Mouse (Mus musculus) midbrain, embryonic 14.5 days (tissue): ENCODE results near the gene Tfpi. TPM values are rescaled to one million over a fixed set of nuclear protein-coding genes. Genes with fewer than 3 reads are reported as not detected.

Source experiments
- ATAC-seq: fragments of 200-750 bp; cut with Nextera tagmentation; 2 replicates; pipeline ENCODE4 v1.8.0; 2017; ENCODE audit warnings: moderate number of reproducible peaks, moderate library complexity; ENCODE audit not compliant: low FRiP score, low TSS enrichment
- DNase-seq: peaks from one replicate; pipeline ENCODE4 v3.0.0-alpha.2; 2015
- H3K27ac ChIP-seq: fragments of 300-500 bp; sonication (generic); replicated peaks from 2 replicates; pipeline ENCODE4 v1.5.1; 2014; ENCODE audit warnings: mild to moderate bottlenecking, low read depth, low read length, moderate library complexity
- H3K27me3 ChIP-seq: fragments of 300-500 bp; sonication (generic); 2 replicates; pipeline ENCODE4 v1.6.1; 2014; ENCODE audit warnings: low read length, control low read depth, mixed read lengths; ENCODE audit not compliant: control insufficient read depth, insufficient read depth
- H3K36me3 ChIP-seq: fragments of 300-500 bp; sonication (generic); 2 replicates; pipeline ENCODE4 v1.6.1; 2014; ENCODE audit warnings: low read length, control low read depth; ENCODE audit not compliant: control insufficient read depth, insufficient read depth
- H3K4me1 ChIP-seq: fragments of 300-500 bp; sonication (generic); 2 replicates; pipeline ENCODE4 v1.6.1; 2014; ENCODE audit warnings: mild to moderate bottlenecking, antibody characterized with exemption, low read length, control low read depth; ENCODE audit not compliant: control insufficient read depth, insufficient read depth
- H3K4me2 ChIP-seq: fragments of 300-500 bp; sonication (generic); 2 replicates; pipeline ENCODE4 v1.6.1; 2014; ENCODE audit warnings: mild to moderate bottlenecking, low read length, moderate library complexity
- H3K4me3 ChIP-seq: fragments of 300-500 bp; sonication (generic); replicated peaks from 2 replicates; pipeline ENCODE4 v1.5.1; 2014; ENCODE audit warnings: low read depth, low read length
- H3K9ac ChIP-seq: fragments of 300-500 bp; sonication (generic); replicated peaks from 2 replicates; pipeline ENCODE4 v1.6.1; 2014; ENCODE audit warnings: mild to moderate bottlenecking, low read length, moderate library complexity
- H3K9me3 ChIP-seq: fragments of 300-500 bp; sonication (generic); 2 replicates; pipeline ENCODE4 v1.6.1; 2016; ENCODE audit warnings: low read length, control low read depth, mixed read lengths; ENCODE audit not compliant: control insufficient read depth
- WGBS: fragments of 180-500 bp; shearing (Covaris S2); extraction: QIAGEN DNeasy Blood & Tissue Kit; methylation state at CpG from one replicate; pipeline ENCODE4 v1.1.7; 2014; 5-methylcytosine and 5-hydroxymethylcytosine counted together
- polyA plus RNA-seq: library from polyadenylated mRNA; unstranded; fragments of >200 nt; fragmentation: Nextera tagmentation; extraction: Ambion mirVana; gene quantifications from 2 replicates; pipeline ENCODE4 v1.2.1, GENCODE M21; 2014

Tfpi gene
- 5.5 and 17.7 TPM in 2 replicates for polyA plus RNA-seq

DNA sequence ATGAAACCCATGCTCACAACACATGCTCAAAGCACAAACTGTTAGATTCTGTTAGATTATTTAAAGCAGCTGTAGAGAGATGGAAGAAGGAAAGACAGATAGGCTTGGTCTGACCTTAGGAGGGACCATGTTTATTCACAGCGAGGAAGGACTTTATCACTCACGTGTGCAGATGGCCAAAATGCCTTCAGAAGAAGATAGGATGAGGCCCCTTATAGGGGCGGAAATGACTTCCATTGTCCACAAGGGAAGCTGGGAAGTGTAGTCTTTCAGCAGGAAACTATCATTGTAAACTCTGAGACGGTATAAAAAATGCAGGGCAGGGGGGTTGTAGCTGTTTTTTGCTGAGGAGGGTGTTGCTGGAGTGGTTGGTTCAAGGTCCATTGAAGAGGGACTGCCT lies at the start of gene Tfpi:
Gene Tfpi (minus strand): TSS at position 199 of the 400 bp plus-strand sequence.
- Histone ChIP-seq H3K27ac (no peak within 1 kb of the TSS), H3K4me3 (no peak within 1 kb of the TSS), H3K4me1 (no peaks in the 10 kb centered on the region), H3K9me3 (no peaks in the 10 kb centered on the region), H3K9ac (no peak within 1 kb of the TSS), H3K27me3 (no peaks in the 10 kb centered on the region), H3K36me3 (no peaks in the 10 kb centered on the region), H3K4me2 (no peak within 1 kb of the TSS)
- ATAC-seq (no peak), DNase-seq (no peak)
- 73% methylated on average over 4 of the region's 4 CpGs for WGBS

- WGBS: 90% methylated on average over 7 of the region's 7 CpGs
Measured at GRCm38 (mm10) chr2:84526221-84526620, 49.6 kb upstream of the Tfpi start.

DNA sequence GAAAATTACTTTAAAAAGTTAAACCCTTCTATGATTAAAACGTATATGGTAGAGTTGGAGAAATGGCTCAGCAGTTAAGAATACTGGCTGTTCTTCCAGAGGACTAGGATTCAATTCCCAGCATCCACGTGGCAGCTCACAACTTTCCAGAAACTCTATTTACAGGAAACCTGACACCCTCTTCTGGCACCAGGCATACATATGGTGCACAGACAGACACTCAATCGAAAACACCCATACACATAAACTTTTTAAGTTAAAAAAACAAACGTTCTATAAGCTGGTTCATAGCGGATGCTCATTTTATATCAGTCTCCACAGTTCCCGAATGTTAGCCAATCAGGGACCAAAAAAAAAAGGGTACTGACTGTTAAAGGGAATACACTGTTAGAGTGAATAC lies 49.2 kb upstream of the Tfpi start:
- Histone ChIP-seq H3K9ac (no peak overlapping the region), H3K36me3 (no peaks in the 10 kb centered on the region), H3K27me3 (no peaks in the 10 kb centered on the region), H3K4me1 (no peaks in the 10 kb centered on the region), H3K4me2 (no peak overlapping the region), H3K27ac (no peak overlapping the region), H3K4me3 (no peak overlapping the region), H3K9me3 (no peaks in the 10 kb centered on the region)
- DNase-seq (no peak), ATAC-seq (no peak)
- WGBS: 78% methylated on average over 6 of the region's 6 CpGs

More at GRCm38 (mm10) chr2:84526221-84526620, 49.6 kb upstream of the Tfpi start:
- Histone ChIP-seq H3K9me3 (no peaks in the 10 kb centered on the region), H3K27me3 (no peaks in the 10 kb centered on the region), H3K9ac (no peak overlapping the region), H3K27ac (no peak overlapping the region), H3K4me1 (no peaks in the 10 kb centered on the region), H3K4me2 (no peak overlapping the region), H3K36me3 (no peaks in the 10 kb centered on the region), H3K4me3 (no peak overlapping the region)
- DNase-seq (no peak), ATAC-seq (no peak)

DNA sequence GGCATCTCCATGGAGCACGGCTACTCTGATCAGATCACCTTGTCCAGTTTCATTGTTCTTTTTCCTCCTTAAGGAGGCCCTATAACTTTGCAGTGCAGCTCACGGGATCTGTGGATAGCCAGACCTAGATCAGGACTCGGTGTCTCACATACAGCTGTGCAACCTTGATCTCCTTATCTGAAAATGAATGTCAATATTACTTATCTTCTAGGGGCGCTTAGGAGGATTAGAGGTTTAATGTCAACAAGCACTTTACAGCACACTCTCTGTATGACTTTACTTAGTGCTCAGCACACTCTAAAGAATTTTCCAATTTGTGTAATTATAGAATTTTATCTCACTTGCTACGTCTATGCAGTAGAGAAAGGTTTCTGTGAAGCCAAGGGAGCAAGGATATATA lies 48.5 kb upstream of the Tfpi start:
- H3K4me1 ChIP-seq: no peaks in the 10 kb centered on the region
- no peak overlapping the region for H3K4me2 ChIP-seq
- DNase-seq (no peak), ATAC-seq (no peak)
- no peaks in the 10 kb centered on the region for H3K27me3 ChIP-seq
- no peak overlapping the region for H3K27ac ChIP-seq
- WGBS: 87% methylated on average over 5 of the region's 5 CpGs
- no peak overlapping the region for H3K4me3 ChIP-seq
- no peak overlapping the region for H3K9ac ChIP-seq
- H3K36me3 ChIP-seq: no peaks in the 10 kb centered on the region
- no peaks in the 10 kb centered on the region for H3K9me3 ChIP-seq

GRCm38 (mm10) chr2:84523994-84524393 lies 47.4 kb upstream of the Tfpi start:
- Histone ChIP-seq H3K27ac (no peak overlapping the region), H3K27me3 (no peaks in the 10 kb centered on the region), H3K4me2 (no peak overlapping the region), H3K9me3 (no peaks in the 10 kb centered on the region), H3K4me1 (no peaks in the 10 kb centered on the region), H3K36me3 (no peaks in the 10 kb centered on the region), H3K9ac (no peak overlapping the region), H3K4me3 (no peak overlapping the region)
- ATAC-seq (no peak), DNase-seq (no peak)
- WGBS: 86% methylated on average over 6 of the region's 6 CpGs

DNA sequence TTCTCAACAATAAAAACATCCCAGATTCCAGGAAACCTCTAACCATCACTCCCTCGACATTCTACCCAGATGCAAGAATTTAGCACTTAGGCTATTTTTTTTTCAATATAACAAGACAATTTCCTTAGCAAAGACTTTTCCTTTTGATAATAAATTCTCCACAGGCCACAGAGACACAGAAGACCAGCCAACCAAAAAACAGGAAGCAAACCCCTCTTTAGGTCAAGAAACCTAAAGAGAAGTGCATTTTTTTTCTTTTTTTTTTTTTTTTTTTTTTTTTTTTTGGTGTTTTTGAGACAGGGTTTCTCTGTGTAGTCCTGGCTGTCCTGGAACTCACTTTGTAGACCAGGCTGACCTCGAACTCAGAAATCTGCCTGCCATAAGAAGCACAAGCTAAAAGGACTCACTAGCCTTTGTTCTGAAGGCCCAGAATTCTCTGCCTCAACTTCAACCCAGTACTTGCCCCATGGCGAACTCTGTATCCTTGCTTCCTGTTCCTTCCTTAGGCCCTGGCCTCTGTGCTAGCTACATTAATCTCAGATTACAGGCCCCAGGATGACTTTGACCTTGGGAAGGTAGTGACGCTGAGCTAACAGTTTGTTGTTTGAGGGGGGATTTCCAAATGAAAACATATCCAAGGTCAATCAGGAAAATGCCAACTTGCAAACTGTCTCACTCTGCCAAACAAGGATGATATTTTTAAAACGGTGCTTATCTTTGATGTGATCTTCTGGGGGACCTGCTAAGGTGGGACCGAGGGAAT lies 46.7 kb upstream of the Tfpi start:
- H3K36me3 ChIP-seq: no peaks in the 10 kb centered on the region
- 86% methylated on average over 6 of the region's 6 CpGs for WGBS
- H3K4me1 ChIP-seq: no peaks in the 10 kb centered on the region
- H3K9ac ChIP-seq: no peak overlapping the region
- ATAC-seq (no peak), DNase-seq (no peak)
- no peak overlapping the region for H3K4me3 ChIP-seq
- no peaks in the 10 kb centered on the region for H3K9me3 ChIP-seq
- no peak overlapping the region for H3K4me2 ChIP-seq
- no peaks in the 10 kb centered on the region for H3K27me3 ChIP-seq
- no peak overlapping the region for H3K27ac ChIP-seq

GRCm38 (mm10) chr2:84519514-84520067 lies 43.0 kb upstream of the Tfpi start:
- 85% methylated on average over 12 of the region's 12 CpGs for WGBS
- DNase-seq (no peak), ATAC-seq (no peak)
- no peak overlapping the region for H3K27ac ChIP-seq
- no peaks in the 10 kb centered on the region for H3K4me1 ChIP-seq
- H3K4me3 ChIP-seq: no peak overlapping the region
- H3K36me3 ChIP-seq: no peaks in the 10 kb centered on the region
- H3K9me3 ChIP-seq: no peaks in the 10 kb centered on the region
- H3K27me3 ChIP-seq: no peaks in the 10 kb centered on the region
- no peak overlapping the region for H3K9ac ChIP-seq
- H3K4me2 ChIP-seq: no peak overlapping the region

GRCm38 (mm10) chr2:84518767-84519166 lies 42.2 kb upstream of the Tfpi start:
- ATAC-seq (no peak), DNase-seq (no peak)
- 65% methylated on average over 5 of the region's 5 CpGs for WGBS
- no peaks in the 10 kb centered on the region for H3K9me3 ChIP-seq
- no peak overlapping the region for H3K27ac ChIP-seq
- H3K27me3 ChIP-seq: no peaks in the 10 kb centered on the region
- H3K9ac ChIP-seq: no peak overlapping the region
- no peak overlapping the region for H3K4me2 ChIP-seq
- no peaks in the 10 kb centered on the region for H3K36me3 ChIP-seq
- no peak overlapping the region for H3K4me3 ChIP-seq
- H3K4me1 ChIP-seq: no peaks in the 10 kb centered on the region

- Histone ChIP-seq H3K27ac (no peak overlapping the region), H3K4me2 (no peak overlapping the region), H3K4me3 (no peak overlapping the region), H3K36me3 (peaks cover 3% of the 10 kb centered on the region; the same call in 1 of the 2 replicates), H3K9ac (no peak overlapping the region), H3K4me1 (no peaks in the 10 kb centered on the region), H3K9me3 (no peaks in the 10 kb centered on the region), H3K27me3 (no peaks in the 10 kb centered on the region)
- ATAC-seq: no peak
- DNase-seq: no peak
- WGBS: 87% methylated on average over 3 of the region's 3 CpGs
Measured at GRCm38 (mm10) chr2:84513281-84513680, 36.7 kb upstream of the Tfpi start.
